Mouse (Mus musculus) central nervous system, embryonic 14 days (tissue): ENCODE results near the gene Ap5m1. TPM values are rescaled to one million over a fixed set of nuclear protein-coding genes. Genes with fewer than 3 reads are reported as not detected.

Source experiments
- polyA plus RNA-seq: library from polyadenylated mRNA; depleted of rRNA; stranded (reverse); fragments of >200 nt; gene quantifications from 2 replicates; pipeline ENCODE4 v1.2.3, GENCODE M21; 2012; rRNA removed

The Ap5m1 gene
- 19.9 and 21.6 TPM in 2 replicates for polyA plus RNA-seq

GRCm38 (mm10) chr14:49065529-49066273 is at the start of gene Ap5m1:
TSS of gene Ap5m1 (plus strand) at chr14:49066097.

DNA sequence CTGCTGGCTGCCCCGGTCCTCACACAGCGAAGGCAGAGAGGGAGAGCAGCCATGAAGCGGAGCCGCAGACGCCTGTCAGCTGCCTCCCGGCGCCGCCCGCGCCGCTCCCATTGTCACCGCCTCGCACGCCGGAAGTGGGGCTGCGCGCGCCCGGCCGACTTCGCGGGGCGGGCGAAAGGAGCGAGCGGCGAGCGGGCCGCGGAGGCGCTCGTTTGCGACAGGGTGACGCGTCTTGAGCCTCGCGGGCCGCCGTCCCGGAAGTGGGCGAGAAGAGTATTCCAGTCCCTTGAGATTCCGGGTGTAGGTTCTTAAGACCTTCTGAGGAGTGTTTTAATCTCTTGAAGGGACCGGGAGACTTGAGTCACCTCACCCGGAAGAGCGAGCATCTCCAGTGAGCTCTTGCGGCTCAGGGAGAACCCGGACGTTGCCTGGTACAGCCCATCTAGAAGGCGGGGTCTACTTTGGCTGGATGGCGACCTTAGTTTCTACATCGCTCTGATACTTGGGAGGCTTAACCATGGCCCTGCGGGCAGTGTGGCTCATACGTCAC is 452 bp downstream of the Ap5m1 start, which contains the start of gene Exoc5:
Gene Exoc5 (minus strand): TSS at position 380 of the 550 bp plus-strand sequence.

Other genes with a start within 250 kb of the Ap5m1 start
- 51.1 and 54.2 TPM in 2 replicates for gene Exoc5, start 556 bp downstream of the Ap5m1 start, polyA plus RNA-seq
- 24.0 and 27.1 TPM in 2 replicates for gene Naa30, start 106.1 kb downstream of the Ap5m1 start, polyA plus RNA-seq
- gene ccdc198, start 179.4 kb downstream of the Ap5m1 start, polyA plus RNA-seq = 0.09 and 0.12 TPM in 2 replicates